Mouse (Mus musculus) kidney, embryonic 14.5 days (tissue): ENCODE data around the gene Hes7. TPM values are rescaled to one million over a fixed set of nuclear protein-coding genes. Genes with fewer than 3 reads are reported as not detected.

Source experiments
- ATAC-seq: fragments of 200-750 bp; cut with Nextera tagmentation; 2 replicates; pipeline ENCODE4 v1.8.0; 2017; ENCODE audit warnings: moderate number of reproducible peaks, mild to moderate bottlenecking, moderate TSS enrichment, moderate library complexity; ENCODE audit not compliant: low FRiP score, low TSS enrichment
- H3K27ac ChIP-seq: fragments of 300-500 bp; sonication (generic); 2 replicates; pipeline ENCODE4 v1.5.1; 2014; ENCODE audit warnings: low read depth, mild to moderate bottlenecking, low read length, moderate library complexity, mixed read lengths
- H3K27me3 ChIP-seq: fragments of 300-500 bp; sonication (generic); 2 replicates; pipeline ENCODE4 v1.6.1; 2014; ENCODE audit warnings: mild to moderate bottlenecking, low read length; ENCODE audit not compliant: control insufficient read depth, insufficient read depth
- H3K36me3 ChIP-seq: fragments of 300-500 bp; sonication (generic); 2 replicates; pipeline ENCODE4 v1.6.1; 2014; ENCODE audit warnings: low read length, mixed read lengths; ENCODE audit not compliant: control insufficient read depth, insufficient read depth
- H3K4me1 ChIP-seq: fragments of 300-500 bp; sonication (generic); 2 replicates; pipeline ENCODE4 v1.6.1; 2014; ENCODE audit warnings: low read length, mixed read lengths; ENCODE audit not compliant: control insufficient read depth, insufficient read depth
- H3K4me2 ChIP-seq: fragments of 300-500 bp; sonication (generic); replicated peaks from 2 replicates; pipeline ENCODE4 v1.6.1; 2014; ENCODE audit warnings: low read depth, mild to moderate bottlenecking, low read length
- H3K4me3 ChIP-seq: fragments of 300-500 bp; sonication (generic); 2 replicates; pipeline ENCODE4 v1.5.1; 2014; ENCODE audit warnings: mild to moderate bottlenecking, low read length
- H3K9ac ChIP-seq: fragments of 300-500 bp; sonication (generic); 2 replicates; pipeline ENCODE4 v1.6.1; 2014; ENCODE audit warnings: low read depth, mild to moderate bottlenecking, low read length, moderate library complexity
- H3K9me3 ChIP-seq: fragments of 300-500 bp; sonication (generic); 2 replicates; pipeline ENCODE4 v1.6.1; 2016; ENCODE audit warnings: low read length; ENCODE audit not compliant: control insufficient read depth
- WGBS: fragments of 180-500 bp; shearing (Covaris S2); extraction: QIAGEN DNeasy Blood & Tissue Kit; methylation state at CpG from one replicate; pipeline ENCODE4 v1.1.7; 2014; 5-methylcytosine and 5-hydroxymethylcytosine counted together
- polyA plus RNA-seq: library from polyadenylated mRNA; unstranded; fragments of >200 nt; fragmentation: Nextera tagmentation; extraction: Ambion mirVana; gene quantifications from 2 replicates; pipeline ENCODE4 v1.2.1, GENCODE M21; 2014

The Hes7 gene
- polyA plus RNA-seq, 1 experiment from 2014 or later: 0.23 TPM

DNA sequence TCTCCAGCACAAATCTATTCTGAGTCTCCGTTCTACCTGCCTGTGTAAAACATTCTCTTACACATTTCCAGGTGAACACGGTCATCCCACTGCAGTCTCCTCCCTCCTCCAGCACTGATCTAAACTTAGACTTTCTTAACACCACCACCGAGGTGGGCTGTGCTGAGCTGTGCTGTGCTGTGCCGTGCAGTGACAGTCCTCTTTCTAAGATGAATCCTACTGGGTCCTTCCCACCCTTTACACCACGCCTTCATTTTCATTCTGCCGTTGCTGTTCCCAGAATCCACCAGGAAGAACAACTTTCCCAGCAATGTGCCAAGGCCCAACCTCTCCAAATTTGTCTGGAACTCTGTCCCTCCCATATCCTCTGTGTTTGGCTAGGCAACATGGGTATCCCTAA, 33.8 kb upstream of the Hes7 start:
- peak overlapping the region; percentile 94 for H3K27ac ChIP-seq

GRCm38 (mm10) chr11:69087082-69087481, 33.1 kb upstream of the Hes7 start:
- peaks cover 21% of the 10 kb centered on the region for H3K4me1 ChIP-seq

More for the DNA sequence above, 33.8 kb upstream of the Hes7 start:
- H3K9ac ChIP-seq: no peak overlapping the region
- peaks cover 19% of the 10 kb centered on the region for H3K36me3 ChIP-seq
- peaks cover 21% of the 10 kb centered on the region for H3K4me1 ChIP-seq
- no peak for ATAC-seq
- H3K4me2 ChIP-seq: no peak overlapping the region
- no peaks in the 10 kb centered on the region for H3K27me3 ChIP-seq
- no peak overlapping the region for H3K4me3 ChIP-seq
- no peaks in the 10 kb centered on the region for H3K9me3 ChIP-seq
- WGBS: 44% methylated on average over 6 of the region's 6 CpGs

DNA sequence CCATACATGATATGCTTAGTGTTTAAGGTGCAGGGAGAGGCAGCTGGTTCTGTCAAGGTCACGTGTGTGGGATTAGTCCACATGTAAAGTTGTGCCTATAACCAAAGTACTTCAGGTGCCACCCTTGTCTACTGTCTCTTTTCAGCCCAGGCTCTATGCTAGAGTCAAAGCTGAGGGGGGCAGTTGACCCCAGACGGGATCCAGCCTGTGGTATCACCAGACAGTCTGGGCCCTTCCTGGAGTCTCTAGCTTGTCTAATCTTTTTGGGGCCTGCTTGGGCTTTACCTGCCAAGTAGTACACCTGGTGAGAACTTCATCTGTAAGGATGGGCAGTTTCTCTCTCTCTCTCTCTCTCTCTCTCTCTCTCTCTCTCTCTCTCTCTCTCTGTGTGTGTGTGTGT, 32.6 kb upstream of the Hes7 start:
- Histone ChIP-seq H3K4me2 (no peak overlapping the region), H3K9me3 (no peaks in the 10 kb centered on the region), H3K9ac (no peak overlapping the region), H3K4me1 (peaks cover 21% of the 10 kb centered on the region), H3K27ac (peak overlapping the region; percentile 94), H3K36me3 (peaks cover 29% of the 10 kb centered on the region), H3K27me3 (no peaks in the 10 kb centered on the region), H3K4me3 (no peak overlapping the region)
- ATAC-seq: no peak
- WGBS: 66% methylated on average over 2 of the region's 2 CpGs

More at GRCm38 (mm10) chr11:69087082-69087481, 33.1 kb upstream of the Hes7 start:
- H3K4me3 ChIP-seq: no peak overlapping the region
- H3K27ac ChIP-seq: peak overlapping the region; percentile 94
- H3K9me3 ChIP-seq: no peaks in the 10 kb centered on the region
- H3K27me3 ChIP-seq: no peaks in the 10 kb centered on the region
- WGBS: 10% methylated on average over 4 of the region's 4 CpGs
- peak overlapping the region; percentile 12; the same call in 1 of the 2 replicates for H3K4me2 ChIP-seq
- peak; percentile 44 for ATAC-seq
- H3K36me3 ChIP-seq: peaks cover 26% of the 10 kb centered on the region
- no peak overlapping the region for H3K9ac ChIP-seq

GRCm38 (mm10) chr11:69088103-69088855, 31.9 kb upstream of the Hes7 start, which contains the start of gene Vamp2:
Gene Vamp2 (plus strand): TSS chr11:69088490.
- peaks cover 21% of the 10 kb centered on the region for H3K4me1 ChIP-seq
- peaks cover 33% of the 10 kb centered on the region for H3K36me3 ChIP-seq
- no peaks in the 10 kb centered on the region for H3K27me3 ChIP-seq
- H3K9ac ChIP-seq: peak within 1 kb of the TSS; percentile 99
- WGBS: 1% methylated on average over 58 of the region's 67 CpGs
- peak within 1 kb of the TSS; percentile 100 for H3K4me3 ChIP-seq
- ATAC-seq: peak; percentile 62
- peak within 1 kb of the TSS; percentile 94 for H3K27ac ChIP-seq
- H3K9me3 ChIP-seq: no peaks in the 10 kb centered on the region
- H3K4me2 ChIP-seq: peak within 1 kb of the TSS; percentile 95

- peaks cover 21% of the 10 kb centered on the region for H3K4me1 ChIP-seq
- no peaks in the 10 kb centered on the region for H3K9me3 ChIP-seq
- no peaks in the 10 kb centered on the region for H3K27me3 ChIP-seq
- H3K9ac ChIP-seq: peak overlapping the region; percentile 99
- H3K4me2 ChIP-seq: peak overlapping the region; percentile 95
- peak overlapping the region; percentile 100 for H3K4me3 ChIP-seq
- WGBS: 18% methylated on average over 14 of the region's 25 CpGs
- peak; percentile 28 for ATAC-seq
- peaks cover 33% of the 10 kb centered on the region for H3K36me3 ChIP-seq
- peak overlapping the region; percentile 94 for H3K27ac ChIP-seq
Measured at GRCm38 (mm10) chr11:69088856-69089615, 31.2 kb upstream of the Hes7 start.

DNA sequence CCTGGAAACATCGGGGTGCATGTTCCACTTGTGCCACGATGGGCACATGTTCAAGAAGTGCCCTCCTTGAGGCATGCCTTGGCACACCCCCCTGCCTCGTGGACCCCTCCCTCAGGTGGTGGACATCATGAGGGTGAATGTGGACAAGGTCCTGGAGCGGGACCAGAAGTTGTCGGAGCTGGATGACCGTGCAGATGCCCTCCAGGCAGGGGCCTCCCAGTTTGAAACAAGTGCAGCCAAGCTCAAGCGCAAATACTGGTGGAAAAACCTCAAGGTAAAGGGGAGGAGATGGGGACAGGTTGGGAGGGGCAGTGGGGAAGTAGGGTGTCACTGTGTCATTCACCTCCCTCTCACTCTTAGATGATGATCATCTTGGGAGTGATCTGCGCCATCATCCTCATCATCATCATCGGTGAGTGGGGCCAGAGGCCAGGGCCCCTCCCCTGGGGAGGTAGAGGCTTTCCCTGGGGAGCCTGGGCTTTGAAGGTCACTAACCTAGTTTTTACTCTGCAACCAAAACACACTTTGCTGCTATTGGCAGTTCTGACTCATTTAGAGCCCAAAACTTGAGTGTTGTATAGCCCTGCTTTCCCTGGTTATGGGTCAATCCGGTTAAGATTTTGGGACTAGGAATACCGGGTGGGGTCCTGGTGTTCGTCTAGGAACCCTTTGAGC, 30.5 kb upstream of the Hes7 start:
- WGBS: 81% methylated on average over 12 of the region's 12 CpGs
- no peaks in the 10 kb centered on the region for H3K27me3 ChIP-seq
- 0 out of 2 replicates have a peak overlapping the region, but pooled peaks have one; percentile 94 for H3K27ac ChIP-seq
- H3K4me3 ChIP-seq: peak overlapping the region; percentile 100
- peak overlapping the region; percentile 99 for H3K9ac ChIP-seq
- ATAC-seq: no peak
- H3K9me3 ChIP-seq: no peaks in the 10 kb centered on the region
- H3K4me1 ChIP-seq: peaks cover 24% of the 10 kb centered on the region
- H3K4me2 ChIP-seq: peak overlapping the region; percentile 95
- peaks cover 33% of the 10 kb centered on the region for H3K36me3 ChIP-seq

DNA sequence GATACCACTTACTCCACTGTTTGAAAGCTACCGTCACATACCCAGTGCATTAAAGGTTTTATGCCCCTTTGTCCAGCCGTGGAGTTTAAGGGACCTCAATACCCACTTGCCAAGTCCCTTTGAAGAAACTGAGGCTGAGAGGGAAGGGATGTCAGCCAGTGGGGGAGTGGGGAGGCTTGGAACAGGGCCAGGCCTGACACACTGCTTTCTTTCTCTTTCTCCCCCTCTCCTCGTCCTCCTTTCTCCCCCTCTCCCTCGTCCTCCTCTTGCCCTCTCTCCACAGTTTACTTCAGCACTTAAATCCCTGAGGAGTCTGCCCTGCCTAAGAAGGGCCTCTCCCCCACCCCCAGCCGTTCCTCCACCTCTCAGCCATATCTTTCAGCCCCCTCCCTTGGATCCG, 29.8 kb upstream of the Hes7 start:
- peaks cover 33% of the 10 kb centered on the region for H3K36me3 ChIP-seq
- no peak for ATAC-seq
- no peaks in the 10 kb centered on the region for H3K9me3 ChIP-seq
- H3K27ac ChIP-seq: no peak overlapping the region
- 64% methylated on average over 4 of the region's 6 CpGs for WGBS
- H3K27me3 ChIP-seq: no peaks in the 10 kb centered on the region
- peaks cover 24% of the 10 kb centered on the region for H3K4me1 ChIP-seq
- H3K9ac ChIP-seq: peak overlapping the region; percentile 99; the same call in 1 of the 2 replicates
- no peak overlapping the region for H3K4me3 ChIP-seq
- peak overlapping the region; percentile 95; the same call in 1 of the 2 replicates for H3K4me2 ChIP-seq

- no peak overlapping the region for H3K4me3 ChIP-seq
- no peak overlapping the region for H3K27ac ChIP-seq
Measured at GRCm38 (mm10) chr11:69091566-69092385, 28.4 kb upstream of the Hes7 start.

More at GRCm38 (mm10) chr11:69091566-69092385, 28.4 kb upstream of the Hes7 start:
- Histone ChIP-seq H3K27me3 (no peaks in the 10 kb centered on the region), H3K9me3 (no peaks in the 10 kb centered on the region), H3K4me2 (no peak overlapping the region), H3K4me1 (peaks cover 32% of the 10 kb centered on the region), H3K9ac (no peak overlapping the region), H3K36me3 (peaks cover 33% of the 10 kb centered on the region)
- no peak for ATAC-seq
- 66% methylated on average over 7 of the region's 7 CpGs for WGBS
